Mouse (Mus musculus) hindbrain, embryonic 14.5 days (tissue): Measurements from ENCODE around the gene Gmds. TPM values are rescaled to one million over a fixed set of nuclear protein-coding genes. Genes with fewer than 3 reads are reported as not detected.

Source experiments
- ATAC-seq: fragments of 200-750 bp; cut with Nextera tagmentation; 2 replicates; pipeline ENCODE4 v1.8.0; 2017; ENCODE audit warnings: moderate number of reproducible peaks, mild to moderate bottlenecking, moderate TSS enrichment, moderate library complexity; ENCODE audit not compliant: low FRiP score
- DNase-seq: peaks from one replicate; pipeline ENCODE4 v3.0.0-alpha.2; 2015; ENCODE audit warnings: low spot score
- H3K27ac ChIP-seq: fragments of 300-500 bp; sonication (generic); 2 replicates; pipeline ENCODE4 v1.5.1; 2014; ENCODE audit warnings: mild to moderate bottlenecking, moderate library complexity
- H3K27me3 ChIP-seq: fragments of 300-500 bp; sonication (generic); 2 replicates; pipeline ENCODE4 v1.6.1; 2014; ENCODE audit warnings: mild to moderate bottlenecking, low read length, mixed read lengths; ENCODE audit not compliant: control insufficient read depth, insufficient read depth
- H3K36me3 ChIP-seq: fragments of 300-500 bp; sonication (generic); replicated peaks from 2 replicates; pipeline ENCODE4 v1.6.1; 2014; ENCODE audit not compliant: control insufficient read depth, insufficient read depth
- H3K4me1 ChIP-seq: fragments of 300-500 bp; sonication (generic); replicated peaks from 2 replicates; pipeline ENCODE4 v1.6.1; 2014; ENCODE audit warnings: antibody characterized with exemption, low read length, mixed read lengths; ENCODE audit not compliant: control insufficient read depth, insufficient read depth
- H3K4me2 ChIP-seq: fragments of 300-500 bp; sonication (generic); replicated peaks from 2 replicates; pipeline ENCODE4 v1.6.1; 2014; ENCODE audit warnings: mild to moderate bottlenecking, moderate library complexity
- H3K4me3 ChIP-seq: fragments of 300-500 bp; sonication (generic); replicated peaks from 2 replicates; pipeline ENCODE4 v1.5.1; 2014; ENCODE audit warnings: mild to moderate bottlenecking, low read length
- H3K9ac ChIP-seq: fragments of 300-500 bp; sonication (generic); 2 replicates; pipeline ENCODE4 v1.6.1; 2014
- H3K9me3 ChIP-seq: fragments of 300-500 bp; sonication (generic); 2 replicates; pipeline ENCODE4 v1.6.1; 2016; ENCODE audit warnings: low read length; ENCODE audit not compliant: control insufficient read depth
- WGBS: fragments of 180-500 bp; shearing (Covaris S2); extraction: QIAGEN DNeasy Blood & Tissue Kit; methylation state at CpG from one replicate; pipeline ENCODE4 v1.1.7; 2014; 5-methylcytosine and 5-hydroxymethylcytosine counted together
- polyA plus RNA-seq: library from polyadenylated mRNA; unstranded; fragments of >200 nt; fragmentation: Nextera tagmentation; extraction: Ambion mirVana; gene quantifications from 2 replicates; pipeline ENCODE4 v1.2.1, GENCODE M21; 2014

Gene Gmds
- polyA plus RNA-seq, 1 experiment from 2014 or later = 39.8 TPM

GRCm38 (mm10) chr13:32055321-32055720 lies 283.2 kb downstream of the Gmds start:
- Histone ChIP-seq H3K4me2 (no peak overlapping the region), H3K9me3 (no peaks in the 10 kb centered on the region), H3K4me3 (no peak overlapping the region), H3K27me3 (no peaks in the 10 kb centered on the region), H3K27ac (no peak overlapping the region), H3K9ac (no peak overlapping the region), H3K4me1 (no peaks in the 10 kb centered on the region), H3K36me3 (no peaks in the 10 kb centered on the region)
- 52% methylated on average over 6 of the region's 6 CpGs for WGBS
- peak; percentile 37 for DNase-seq
- ATAC-seq = peak; percentile 82

GRCm38 (mm10) chr13:32053587-32053986 lies 285.0 kb downstream of the Gmds start:
- H3K27ac ChIP-seq = no peak overlapping the region
- H3K4me3 ChIP-seq = no peak overlapping the region
- H3K27me3 ChIP-seq = no peaks in the 10 kb centered on the region
- H3K36me3 ChIP-seq = no peaks in the 10 kb centered on the region
- no peak overlapping the region for H3K9ac ChIP-seq
- no peaks in the 10 kb centered on the region for H3K9me3 ChIP-seq
- DNase-seq = no peak
- H3K4me2 ChIP-seq = no peak overlapping the region
- no peaks in the 10 kb centered on the region for H3K4me1 ChIP-seq
- ATAC-seq = no peak

DNA sequence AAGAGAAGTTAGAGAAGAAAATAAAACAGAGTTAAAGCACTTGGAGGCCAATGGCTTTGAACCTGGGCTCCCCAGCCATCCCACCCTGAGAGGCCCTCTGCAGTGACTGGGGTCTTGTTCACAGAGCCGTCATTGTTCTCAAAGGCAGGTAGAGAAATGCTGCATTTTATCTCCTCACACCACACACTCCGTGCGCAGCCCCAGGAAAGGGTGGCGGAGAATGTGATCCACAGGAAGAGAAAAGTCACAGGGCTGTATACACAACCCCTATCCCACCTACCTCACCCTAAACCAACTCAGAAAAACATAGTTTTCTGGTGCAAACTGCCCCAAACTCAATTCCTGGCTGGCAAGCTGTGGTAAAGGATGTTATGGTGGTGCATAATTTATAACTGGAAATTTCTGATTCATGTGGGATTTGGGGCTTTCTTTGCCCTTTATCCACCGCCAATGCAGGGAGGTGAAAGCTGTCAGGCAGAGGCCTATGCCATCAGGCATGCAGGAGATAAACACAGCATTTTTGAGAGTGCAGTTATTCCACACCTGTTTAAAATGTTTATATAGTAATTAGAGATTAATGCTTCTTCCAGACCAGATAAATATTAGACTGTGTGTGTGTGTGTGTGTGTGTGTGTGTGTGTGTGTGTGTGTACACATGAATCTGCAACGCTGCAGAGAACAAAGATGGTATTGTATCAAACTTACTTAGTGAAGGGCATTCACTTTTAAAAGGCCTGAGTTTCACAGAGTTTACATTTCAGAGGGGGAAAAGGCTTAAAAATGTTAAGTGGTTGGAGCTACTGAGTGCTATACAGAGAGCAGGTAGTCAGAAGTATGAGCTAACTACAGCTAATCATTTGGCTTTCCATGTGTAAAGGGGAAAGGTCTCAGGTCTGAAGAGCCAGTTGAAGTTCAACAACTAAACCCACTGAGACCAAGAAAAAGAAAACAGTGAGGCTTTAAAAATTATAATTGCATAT lies 290.3 kb downstream of the Gmds start:
- Histone ChIP-seq H3K4me3 (no peak overlapping the region), H3K27me3 (no peaks in the 10 kb centered on the region), H3K9me3 (no peaks in the 10 kb centered on the region), H3K4me1 (no peaks in the 10 kb centered on the region), H3K4me2 (no peak overlapping the region), H3K36me3 (no peaks in the 10 kb centered on the region), H3K27ac (no peak overlapping the region), H3K9ac (no peak overlapping the region)
- ATAC-seq = no peak
- WGBS = 68% methylated on average over 6 of the region's 6 CpGs
- no peak for DNase-seq

GRCm38 (mm10) chr13:32046961-32047360 lies 291.6 kb downstream of the Gmds start:
- Histone ChIP-seq H3K36me3 (no peaks in the 10 kb centered on the region), H3K9me3 (no peaks in the 10 kb centered on the region), H3K9ac (no peak overlapping the region), H3K27ac (no peak overlapping the region), H3K4me1 (no peaks in the 10 kb centered on the region), H3K4me3 (no peak overlapping the region), H3K4me2 (no peak overlapping the region), H3K27me3 (no peaks in the 10 kb centered on the region)
- no peak for ATAC-seq
- WGBS = 55% methylated on average over 4 of the region's 4 CpGs
- DNase-seq = no peak

DNA sequence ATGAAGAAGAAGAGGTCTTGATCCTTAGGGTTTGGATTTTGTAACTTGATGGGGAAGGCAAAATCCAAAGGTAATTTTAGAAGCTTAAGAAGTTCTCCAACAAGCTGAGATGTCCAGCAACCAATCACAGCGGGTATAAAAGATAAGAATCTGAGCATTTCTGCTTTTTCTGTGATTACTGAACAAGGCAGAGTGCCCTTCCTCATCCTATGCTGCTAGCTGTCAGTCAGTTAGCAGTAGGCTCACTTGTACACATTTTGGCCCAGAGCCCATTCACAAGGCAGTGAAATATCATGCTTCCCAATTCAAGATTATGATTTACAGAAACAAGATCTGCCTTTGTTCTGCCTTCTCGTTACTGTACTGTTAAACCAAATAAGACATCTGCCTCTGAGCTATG lies 295.8 kb downstream of the Gmds start:
- Histone ChIP-seq H3K4me2 (no peak overlapping the region), H3K9ac (no peak overlapping the region), H3K27me3 (no peaks in the 10 kb centered on the region), H3K27ac (no peak overlapping the region), H3K4me1 (no peaks in the 10 kb centered on the region), H3K4me3 (no peak overlapping the region), H3K9me3 (no peaks in the 10 kb centered on the region), H3K36me3 (no peaks in the 10 kb centered on the region)
- 86% methylated on average over 2 of the region's 2 CpGs for WGBS
- DNase-seq = no peak
- ATAC-seq = no peak

GRCm38 (mm10) chr13:32040822-32041221 lies 297.7 kb downstream of the Gmds start:
- Histone ChIP-seq H3K27me3 (no peaks in the 10 kb centered on the region), H3K9me3 (no peaks in the 10 kb centered on the region), H3K27ac (no peak overlapping the region), H3K4me1 (0 out of 2 replicates have a peak, but pooled peaks cover 4% of the 10 kb centered on the region), H3K4me3 (no peak overlapping the region), H3K9ac (no peak overlapping the region), H3K36me3 (no peaks in the 10 kb centered on the region), H3K4me2 (no peak overlapping the region)
- ATAC-seq (no peak), DNase-seq (no peak)
- WGBS = 93% methylated on average over 1 of the region's 1 CpGs

GRCm38 (mm10) chr13:32036902-32037301 lies 301.6 kb downstream of the Gmds start:
- H3K4me2 ChIP-seq = no peak overlapping the region
- no peaks in the 10 kb centered on the region for H3K27me3 ChIP-seq
- H3K4me3 ChIP-seq = no peak overlapping the region
- ATAC-seq = no peak
- no peak overlapping the region for H3K27ac ChIP-seq
- no peak overlapping the region for H3K9ac ChIP-seq
- no peaks in the 10 kb centered on the region for H3K36me3 ChIP-seq
- no peak for DNase-seq
- 55% methylated on average over 5 of the region's 5 CpGs for WGBS
- 0 out of 2 replicates have a peak, but pooled peaks cover 4% of the 10 kb centered on the region for H3K4me1 ChIP-seq
- no peaks in the 10 kb centered on the region for H3K9me3 ChIP-seq

- WGBS = 80% methylated on average over 6 of the region's 6 CpGs
- Histone ChIP-seq H3K27me3 (no peaks in the 10 kb centered on the region), H3K4me1 (0 out of 2 replicates have a peak, but pooled peaks cover 4% of the 10 kb centered on the region), H3K4me2 (no peak overlapping the region), H3K4me3 (no peak overlapping the region), H3K9me3 (no peaks in the 10 kb centered on the region), H3K36me3 (no peaks in the 10 kb centered on the region), H3K9ac (no peak overlapping the region), H3K27ac (no peak overlapping the region)
- no peak for DNase-seq
- no peak for ATAC-seq
These were observed 303.6 kb downstream of the Gmds start for GRCm38 (mm10) chr13:32034799-32035448.

DNA sequence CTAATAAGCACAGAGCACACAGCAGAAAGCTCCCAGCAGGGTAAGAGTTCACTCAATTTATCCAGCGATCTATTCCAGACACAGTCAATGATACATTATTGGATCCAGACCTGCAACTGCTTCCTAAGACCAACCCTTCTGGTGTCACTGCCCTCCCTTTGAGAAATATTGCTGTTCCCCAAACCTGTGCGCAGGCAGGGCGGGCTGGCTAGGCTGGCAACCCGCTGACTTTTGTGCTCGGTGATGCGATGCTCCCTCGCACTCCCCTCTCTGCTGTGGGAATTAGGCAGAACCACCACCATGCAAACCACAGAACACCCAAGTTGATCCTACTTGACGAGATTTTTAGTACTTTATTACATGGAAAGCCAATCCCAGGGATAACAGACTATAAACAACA lies 304.4 kb downstream of the Gmds start:
- H3K27ac ChIP-seq = no peak overlapping the region
- H3K36me3 ChIP-seq = no peaks in the 10 kb centered on the region
- H3K4me1 ChIP-seq = 0 out of 2 replicates have a peak, but pooled peaks cover 4% of the 10 kb centered on the region
- H3K27me3 ChIP-seq = no peaks in the 10 kb centered on the region
- H3K9ac ChIP-seq = no peak overlapping the region
- DNase-seq = no peak
- H3K9me3 ChIP-seq = no peaks in the 10 kb centered on the region
- no peak overlapping the region for H3K4me3 ChIP-seq
- 61% methylated on average over 8 of the region's 8 CpGs for WGBS
- H3K4me2 ChIP-seq = no peak overlapping the region
- no peak for ATAC-seq
